Mouse (Mus musculus) inflammation-experienced regulatory T-cells, adult 6 months (primary cell): ENCODE measurements around the gene Fkbp4. TPM values are rescaled to one million over a fixed set of nuclear protein-coding genes. Genes with fewer than 3 reads are reported as not detected.

Experiments used
- ATAC-seq: one replicate; pipeline ENCODE4 v1.8.0; 2017
- polyA plus RNA-seq, 3 experiments: library from polyadenylated mRNA; unstranded; fragments of 100-300 nt; shearing (Covaris generic); gene quantifications; one replicate each; pipeline ENCODE4 v1.2.1; 2017

Fkbp4 gene
- polyA plus RNA-seq, result 10 to 100 TPM; 52.8 to 67.1 (median 65.9) TPM

DNA sequence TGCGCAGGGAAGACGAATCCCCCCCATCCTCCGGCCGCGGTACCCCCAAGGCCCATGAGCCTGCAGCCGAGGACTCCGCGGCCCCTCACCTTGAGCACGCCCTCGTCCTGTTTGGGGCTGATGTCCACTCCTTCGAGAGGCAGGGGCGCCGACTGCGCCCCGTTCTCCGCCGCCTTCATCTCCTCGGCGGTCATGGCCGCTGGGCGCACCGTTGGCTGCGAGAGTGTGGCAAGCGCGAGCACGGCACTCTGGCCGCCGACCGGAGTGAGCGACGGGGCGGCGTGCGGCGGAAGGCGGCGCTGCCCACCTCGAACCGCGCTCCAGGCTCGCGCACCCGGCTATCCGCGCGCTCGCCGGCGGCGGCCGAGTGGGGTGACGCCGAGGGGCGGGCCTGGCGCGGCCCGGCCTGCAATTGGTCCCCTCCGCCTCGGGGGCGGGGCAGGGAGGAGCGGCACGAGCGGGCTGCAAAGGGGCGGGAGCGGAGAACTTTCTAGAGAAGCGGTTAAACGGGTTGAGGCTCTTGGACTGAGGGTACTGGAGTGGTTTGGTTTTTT, at the start of gene Fkbp4:
Gene Fkbp4 (minus strand): TSS at position 361 of the 554 bp plus-strand sequence.
- ATAC-seq, result peak; percentile 96

DNA sequence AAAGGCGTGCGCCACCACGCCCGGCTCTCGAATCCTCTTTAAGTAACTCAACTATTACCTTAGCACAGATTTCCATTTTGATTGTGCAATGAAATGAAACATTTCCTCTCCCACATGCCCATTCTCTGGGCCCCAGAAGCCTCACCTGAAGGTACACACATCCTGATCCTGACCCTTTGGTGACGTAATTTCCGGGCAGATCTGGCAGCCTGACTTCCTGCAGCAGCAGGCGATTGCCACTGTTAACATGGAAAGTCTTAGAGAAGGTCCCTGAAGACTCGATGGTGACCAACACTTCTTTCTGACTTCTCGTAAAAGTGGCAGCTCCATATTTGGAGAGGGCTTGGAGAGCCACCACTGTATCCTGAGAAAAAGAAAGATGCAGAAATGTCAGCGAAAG, 49.3 kb upstream of the Fkbp4 start:
- ATAC-seq, result no peak

DNA sequence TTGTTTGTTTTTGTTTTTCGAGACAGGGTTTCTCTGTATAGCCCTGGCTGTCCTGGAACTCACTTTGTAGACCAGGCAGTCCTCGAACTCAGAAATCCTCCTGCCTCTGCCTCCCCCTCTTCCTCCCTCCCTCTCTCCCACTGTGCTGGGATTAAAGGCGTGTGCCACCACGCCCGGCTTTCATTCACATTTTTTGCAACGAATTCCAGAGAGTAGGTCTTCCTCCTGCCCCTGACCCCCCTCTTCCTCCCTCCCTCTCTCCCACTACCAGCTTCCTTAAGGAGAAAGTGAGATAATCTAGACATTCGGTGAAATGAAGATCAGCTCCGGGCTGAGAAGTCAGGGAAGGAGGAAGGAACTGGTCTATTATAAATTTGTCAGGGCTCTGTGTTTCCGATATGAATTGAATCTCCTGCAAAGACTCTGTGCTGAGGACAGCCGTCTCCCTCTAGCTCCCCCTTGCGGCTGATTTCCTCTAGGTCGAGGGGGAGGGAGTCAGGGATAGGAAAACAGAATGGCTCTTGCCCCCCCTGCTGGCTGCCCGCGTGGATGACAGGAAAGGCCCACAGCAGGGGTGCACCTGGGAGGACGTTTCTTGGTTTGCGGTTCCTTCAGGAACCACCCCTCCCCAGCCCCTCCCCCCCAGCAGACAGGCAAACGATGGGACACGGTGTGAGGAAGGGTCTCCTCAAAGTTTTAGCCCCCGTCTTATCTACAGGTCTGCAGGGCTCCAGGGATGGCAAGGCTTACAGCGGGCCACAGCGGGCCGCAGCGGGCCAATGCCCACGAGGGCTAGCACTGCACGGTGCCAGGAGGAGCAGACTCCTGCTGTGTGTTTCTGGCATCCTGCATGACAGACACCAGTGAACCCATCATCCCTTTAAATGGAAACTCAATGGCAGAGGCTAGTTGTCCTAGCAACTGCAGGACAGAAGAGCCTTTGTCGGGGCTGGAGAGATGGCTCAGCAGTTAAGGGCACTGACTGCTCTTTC, 41.3 kb upstream of the Fkbp4 start:
- ATAC-seq, result peak; percentile 100

DNA sequence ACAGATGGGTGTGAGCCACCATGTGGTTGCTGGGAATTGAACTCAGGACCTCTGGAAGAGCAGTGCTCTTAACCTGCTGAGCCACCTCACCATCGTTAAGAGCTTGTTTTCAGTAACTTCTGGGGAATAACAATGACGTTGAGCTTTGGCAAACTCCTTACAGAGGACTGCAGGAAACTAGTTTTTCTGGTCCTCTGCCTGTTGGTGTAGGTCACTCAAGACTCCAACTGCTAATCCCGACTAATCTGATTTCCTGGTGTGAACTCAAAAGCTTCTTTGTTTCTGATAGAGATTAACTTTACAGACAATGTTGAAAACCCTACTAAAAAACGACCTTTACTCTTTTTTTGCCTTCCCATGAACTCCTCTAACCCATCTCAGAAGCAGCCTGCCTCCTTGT, 39.0 kb upstream of the Fkbp4 start:
- ATAC-seq, result no peak

- no peak for ATAC-seq
Observed at GRCm38 (mm10) chr6:128474112-128474511, 35.6 kb upstream of the Fkbp4 start.

DNA sequence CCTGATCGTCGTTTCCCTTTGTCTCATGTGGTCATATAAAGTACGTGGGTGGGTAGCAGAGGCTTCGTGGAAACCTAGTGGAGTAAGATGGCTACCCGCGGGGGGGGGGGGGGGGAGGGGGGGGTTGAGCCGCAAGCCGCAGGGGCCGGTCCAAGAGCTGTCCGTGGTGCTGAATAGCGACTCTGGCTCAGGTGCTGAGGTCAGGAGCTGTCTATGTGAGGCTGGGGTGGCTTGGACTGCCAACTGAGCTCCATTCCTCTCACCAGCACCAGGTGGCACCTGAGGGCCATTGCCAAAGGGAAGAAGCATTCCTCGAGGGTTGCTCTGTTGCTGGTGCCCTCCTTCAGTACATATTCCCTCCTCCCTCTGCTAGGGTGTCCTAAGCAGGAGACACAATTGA, 31.0 kb upstream of the Fkbp4 start:
- ATAC-seq, result no peak

DNA sequence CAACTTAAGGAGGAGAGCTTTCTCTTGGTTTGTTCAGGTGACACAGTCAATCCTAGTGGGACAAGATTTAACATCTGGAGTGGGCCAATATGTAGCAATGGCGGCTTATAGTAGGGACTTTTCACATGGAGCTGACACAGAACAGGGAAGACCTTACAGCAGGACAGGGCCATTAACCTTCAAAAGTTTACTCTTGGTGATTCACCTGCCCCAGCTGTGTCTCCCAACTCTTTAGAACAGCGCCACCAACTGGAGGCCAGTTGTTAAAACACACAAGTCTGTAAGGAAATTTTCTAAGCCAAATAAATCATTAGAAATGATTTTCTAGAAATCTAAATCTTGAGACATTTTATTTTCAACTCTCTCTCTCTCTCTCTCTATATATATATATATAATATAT, 28.8 kb upstream of the Fkbp4 start:
- ATAC-seq, result no peak

- no peak for ATAC-seq
Observed at GRCm38 (mm10) chr6:128466563-128466962, 28.1 kb upstream of the Fkbp4 start.

DNA sequence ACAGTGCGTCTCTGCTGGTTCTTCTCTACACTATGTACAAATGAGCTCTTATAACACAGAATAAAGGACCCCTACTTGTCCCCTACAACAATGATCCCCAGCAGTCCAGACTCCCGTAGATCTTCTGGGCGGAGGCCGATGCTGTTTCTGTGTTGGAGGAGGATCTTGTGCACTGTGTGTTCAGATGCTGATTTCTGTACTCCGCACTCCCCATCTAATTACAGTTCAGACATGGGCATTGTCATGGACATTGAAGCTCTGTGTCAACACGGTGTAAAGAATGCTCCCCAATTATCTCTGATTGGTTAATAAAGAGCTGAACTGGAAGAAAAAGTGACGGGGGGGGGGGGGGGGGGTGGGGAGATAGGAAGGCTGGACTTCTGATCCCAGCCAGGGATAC, 27.6 kb upstream of the Fkbp4 start:
- ATAC-seq, result no peak

- ATAC-seq, result no peak
Observed at GRCm38 (mm10) chr6:128464996-128465395, 26.5 kb upstream of the Fkbp4 start.

DNA sequence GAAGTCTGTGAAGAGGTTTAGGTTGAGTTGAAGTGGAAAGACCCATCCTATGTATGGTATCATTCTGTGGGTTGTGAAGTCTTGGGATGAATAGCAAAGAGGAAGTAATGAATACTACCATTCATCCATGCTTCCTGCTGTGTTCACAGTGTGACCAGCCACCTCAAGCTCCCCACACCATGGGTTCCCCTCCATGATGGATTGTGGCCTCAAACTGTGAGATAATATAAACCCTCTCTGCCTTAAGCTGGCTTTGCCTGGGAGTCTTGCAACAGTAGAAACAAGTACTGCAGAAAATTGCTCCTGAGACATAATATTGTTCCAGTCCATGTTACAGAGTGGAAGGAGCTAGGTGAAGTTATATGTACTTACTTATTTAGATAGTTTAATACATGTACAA, 23.1 kb upstream of the Fkbp4 start:
- ATAC-seq, result no peak

DNA sequence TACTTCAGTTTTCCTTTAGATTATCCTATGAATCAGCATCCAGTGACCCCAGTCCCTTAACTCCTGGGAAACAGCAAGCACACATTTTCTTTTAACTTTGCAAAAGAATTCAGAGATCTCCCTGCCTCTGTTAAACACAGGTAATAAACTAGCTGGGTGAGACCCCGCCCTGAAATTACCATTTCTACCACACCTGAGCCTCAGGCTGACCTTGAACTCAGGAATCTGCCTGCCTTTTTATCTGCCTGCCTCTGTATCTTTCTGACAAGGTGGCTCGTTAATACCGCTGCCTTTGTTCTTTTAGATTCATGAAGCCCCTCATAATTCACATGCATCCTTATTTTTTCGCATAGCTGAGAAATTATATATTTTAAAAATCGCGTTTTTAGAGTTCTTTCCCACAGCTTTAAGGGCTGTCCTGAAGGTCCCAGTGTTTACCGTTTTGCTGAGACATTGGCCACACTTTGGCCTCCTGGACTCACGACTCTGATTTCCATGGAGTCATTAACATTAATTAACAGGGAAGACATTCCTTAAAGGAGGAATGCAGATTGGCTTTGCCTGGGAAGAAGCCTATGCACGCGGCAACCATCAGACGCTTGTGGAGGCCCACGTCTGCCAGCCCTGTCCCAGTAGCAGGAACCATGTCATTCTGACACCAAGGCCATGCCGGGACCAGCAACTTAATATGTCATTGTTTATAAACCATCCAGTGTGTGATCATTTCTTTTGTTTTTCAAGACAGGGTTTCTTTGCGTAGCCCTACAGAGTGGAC, 22.4 kb upstream of the Fkbp4 start:
- no peak for ATAC-seq

GRCm38 (mm10) chr6:128460321-128460720, 21.8 kb upstream of the Fkbp4 start:
- no peak for ATAC-seq

DNA sequence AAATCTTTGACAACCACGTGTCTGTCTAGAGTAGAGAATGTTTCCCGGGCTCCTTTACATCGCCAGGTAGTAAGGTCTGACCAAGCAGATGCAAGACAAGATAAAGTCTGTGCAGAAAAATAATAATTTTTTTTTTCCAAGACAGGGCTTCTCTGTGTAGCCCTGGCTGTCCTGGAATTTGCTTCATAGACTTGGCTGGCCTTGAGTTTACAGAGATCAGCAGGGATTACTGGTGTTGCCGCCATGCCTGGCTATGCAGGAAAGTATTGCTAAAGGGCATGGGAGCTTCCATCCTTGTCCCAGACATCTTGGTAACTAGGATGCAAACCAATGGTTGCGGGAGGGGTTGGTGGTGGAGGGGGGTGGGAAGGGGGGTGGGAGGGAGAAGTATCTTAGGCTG, 18.7 kb upstream of the Fkbp4 start:
- ATAC-seq, result no peak

DNA sequence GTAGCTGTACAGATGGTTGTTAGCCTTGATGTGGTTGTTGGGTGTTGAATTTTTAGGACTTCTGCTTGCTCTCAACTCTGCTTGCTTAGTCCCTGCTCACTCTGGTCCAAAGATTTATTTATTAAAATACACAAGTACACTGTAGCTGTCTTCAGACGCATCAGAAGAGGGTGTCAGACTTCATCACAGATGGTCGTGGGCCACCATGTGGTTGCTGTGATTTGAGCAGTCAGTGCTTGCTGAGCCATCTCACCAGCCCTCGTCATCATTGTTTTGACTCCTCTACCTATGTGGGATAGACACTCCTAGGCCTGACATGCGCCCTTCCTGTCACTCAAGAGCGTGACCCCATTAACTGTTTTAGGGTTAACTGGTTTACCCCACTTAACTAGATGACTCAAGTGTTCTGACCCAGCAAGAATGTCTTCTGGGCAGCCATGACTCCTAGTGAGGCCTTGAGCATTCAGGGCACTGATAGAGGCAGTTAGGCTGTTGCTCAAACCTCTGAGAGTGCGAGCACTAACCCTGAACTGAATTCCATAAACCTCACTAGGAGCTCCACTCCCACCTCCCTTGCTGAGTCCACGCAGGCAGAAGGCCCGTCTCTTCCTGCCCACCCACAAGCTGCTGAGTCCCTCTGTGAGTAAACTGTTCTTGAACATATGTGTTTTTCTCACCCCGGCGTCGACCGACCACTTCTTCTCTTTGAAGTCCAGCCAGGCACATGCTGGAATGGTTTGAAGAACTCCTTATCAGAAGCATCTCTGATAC, 17.5 kb upstream of the Fkbp4 start:
- no peak for ATAC-seq

DNA sequence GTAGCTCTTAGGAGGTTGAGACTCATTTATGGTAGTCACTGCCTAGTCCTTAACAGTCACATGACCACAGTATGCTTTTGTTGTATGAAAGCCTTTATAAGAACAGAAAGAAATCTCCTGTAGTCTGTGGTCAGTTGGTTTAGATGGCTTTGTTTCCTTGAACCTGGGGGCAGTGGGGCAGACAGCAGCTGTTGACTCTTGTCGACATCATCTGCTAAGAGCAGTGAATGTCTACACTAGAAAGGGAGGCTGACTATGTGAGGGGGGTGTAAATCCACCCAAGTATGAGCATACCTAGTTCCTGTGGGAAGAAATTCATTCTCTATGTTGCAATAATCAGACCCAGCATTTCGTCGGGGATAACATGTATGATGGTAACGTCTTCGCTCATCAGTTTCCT, 8.6 kb upstream of the Fkbp4 start:
- ATAC-seq, result no peak

GRCm38 (mm10) chr6:128445761-128446535, 7.5 kb upstream of the Fkbp4 start:
- no peak for ATAC-seq

- ATAC-seq, result no peak
Observed at GRCm38 (mm10) chr6:128440238-128440637, 1.8 kb upstream of the Fkbp4 start.

DNA sequence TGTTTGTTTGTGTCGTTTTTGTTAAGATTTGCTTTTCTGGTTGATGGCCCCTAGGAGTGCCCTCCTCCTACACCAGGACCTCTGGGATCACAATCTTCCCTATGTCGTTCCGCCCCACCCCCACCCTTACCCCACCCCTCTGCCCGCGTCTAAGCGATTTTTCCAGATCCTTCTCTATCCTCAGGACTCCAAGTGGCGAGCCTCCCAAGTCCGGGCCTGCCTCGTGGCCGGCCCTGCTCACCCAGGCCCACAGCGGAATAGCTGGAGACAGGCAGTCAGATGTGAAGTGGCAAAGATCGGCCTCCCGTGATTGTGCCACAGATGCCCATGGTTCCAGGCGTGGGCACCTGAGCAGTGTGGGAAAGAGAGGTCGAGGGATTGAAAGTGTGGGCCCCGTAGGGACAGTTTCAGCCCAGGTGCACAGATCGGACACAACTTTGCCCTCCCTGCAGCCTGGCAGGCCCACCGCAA, 429 bp upstream of the Fkbp4 start:
- no peak for ATAC-seq

GRCm38 (mm10) chr6:128437731-128438316, 653 bp downstream of the Fkbp4 start:
- peak; percentile 46 for ATAC-seq

DNA sequence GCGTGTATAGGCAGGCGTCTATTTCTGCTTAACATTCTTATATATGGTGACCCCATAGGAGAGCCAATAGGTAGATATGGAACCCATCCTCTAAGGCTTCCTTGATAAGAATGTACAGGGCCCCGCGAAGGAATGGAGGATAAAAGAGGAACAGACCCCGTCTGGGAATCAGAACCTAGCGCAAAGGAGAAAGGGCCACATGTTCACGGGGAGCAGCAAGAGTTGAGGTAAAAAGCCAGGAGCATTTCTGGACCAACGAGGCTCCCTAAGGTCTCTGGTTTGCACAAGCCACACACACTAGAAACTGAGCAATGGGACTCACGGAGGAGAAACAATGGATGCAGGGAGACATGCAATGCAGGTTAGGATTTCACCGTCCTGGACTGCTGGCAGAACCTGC, 1.2 kb downstream of the Fkbp4 start:
- no peak for ATAC-seq
